Mouse (Mus musculus): Measurements from ENCODE around the gene Smyd2. TPM values are rescaled to one million over a fixed set of nuclear protein-coding genes. Genes with fewer than 3 reads are reported as not detected.

The Smyd2 gene
- total and polyA plus RNA-seq, 3 experiments: 140 to 146 TPM; not detected in 1

DNA sequence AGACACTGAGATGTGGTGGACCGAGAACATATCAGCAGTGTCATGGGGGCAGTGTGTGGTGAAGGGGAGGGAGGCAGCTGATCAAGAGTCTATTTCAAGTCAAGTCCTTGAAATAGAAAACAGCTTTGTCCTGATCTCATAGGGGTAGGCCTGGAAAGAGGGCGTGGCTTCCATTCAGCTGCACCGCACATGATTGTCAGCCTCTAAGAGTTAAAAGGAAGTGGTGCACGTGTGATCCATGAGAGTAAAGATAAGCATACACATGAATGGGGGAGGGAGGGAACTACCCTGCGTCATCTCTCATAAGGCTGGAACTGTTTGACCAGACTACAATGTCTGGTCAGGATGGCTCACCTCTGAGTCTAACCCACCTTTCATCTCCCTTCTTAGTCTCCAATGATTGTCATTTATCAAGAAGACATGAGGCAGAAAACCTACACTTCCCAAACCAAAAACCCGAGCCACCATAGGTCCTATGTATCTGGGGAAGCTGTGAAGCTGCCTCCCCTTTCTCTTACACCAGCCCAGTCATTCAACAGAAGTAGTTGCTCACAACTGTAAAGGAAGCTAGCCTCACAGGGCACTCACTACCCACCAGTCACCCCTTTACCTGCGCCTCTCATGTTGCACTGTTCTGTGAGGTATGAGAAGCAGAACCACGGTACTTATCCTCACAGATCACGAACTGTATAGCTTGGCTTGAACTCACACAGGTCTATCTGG is 11.5 kb upstream of the Smyd2 start:
- peaks cover 0 to 7% of the 10 kb centered on the region in 2 experiments; a peak in 2 of 4 replicates for H3K36me3 ChIP-seq (ENCODE audit: control insufficient read depth in 1 of 2, insufficient read depth in 2 of 2, low read length in 2 of 2)

GRCm38 (mm10) chr1:189932976-189933375 is 10.8 kb upstream of the Smyd2 start:
- DNase-seq (ENCODE audit: low read depth, low spot score): no peak

More for the DNA sequence above, 11.5 kb upstream of the Smyd2 start:
- Histone ChIP-seq H3K79me2 (ENCODE audit: control insufficient read depth, insufficient read depth, low read length, poor library complexity) (no peaks in the 10 kb centered on the region), H3K9ac (ENCODE audit: control insufficient read depth, low read depth, low read length, poor library complexity, severe bottlenecking) (no peak overlapping the region), H3K4me3 (ENCODE audit: control insufficient read depth in 1 of 2, insufficient read depth in 1 of 2, low read depth in 2 of 2, low read length in 2 of 2) (no peak overlapping the region), H3K4me1 (ENCODE audit: control insufficient read depth in 1 of 2, insufficient read depth in 2 of 2, low read length in 2 of 2) (peaks cover 8 to 10% of the 10 kb centered on the region in 2 experiments), H3K9me3 (replicated peaks; ENCODE audit: insufficient read depth, low read length) (no peaks in the 10 kb centered on the region), H3K27ac (ENCODE audit: control insufficient read depth, low read depth, low read length) (no peak overlapping the region; the same call in 1 of the 2 replicates), H3K27me3 (ENCODE audit: control insufficient read depth in 1 of 2, insufficient read depth in 2 of 2, low read length in 2 of 2) (no peaks in the 10 kb centered on the region)
- DNase-seq (ENCODE audit: low read depth, low spot score): peak; percentile 89
- TF ChIP-seq UBTF (IDR thresholded peaks at IDR 0.05; ENCODE audit: borderline replicate concordance, insufficient read depth, low read depth, low read length) (no peak), ZNF384 (IDR thresholded peaks at IDR 0.05; ENCODE audit: low read depth, low read length) (no peak), BHLHE40 (IDR thresholded peaks at IDR 0.05; ENCODE audit: borderline replicate concordance, low read depth, low read length) (peak; percentile 100), RCOR1 (IDR thresholded peaks at IDR 0.05; ENCODE audit: low read depth, low read length) (no peak), MEF2A (IDR thresholded peaks at IDR 0.05; ENCODE audit: extremely low read depth, insufficient replicate concordance, low read depth, low read length, poor library complexity, severe bottlenecking) (no peak), KAT2A (conservative IDR thresholded peaks at IDR 0.05; ENCODE audit: low read depth, low read length) (no peak), MYC (IDR thresholded peaks at IDR 0.05; ENCODE audit: low read depth, low read length) (peak; percentile 97), JUND (IDR thresholded peaks at IDR 0.05; ENCODE audit: low read depth, low read length) (no peak), GATA1 (IDR thresholded peaks at IDR 0.05; ENCODE audit: low read depth, low read length) (peak; percentile 86), RAD21 (IDR thresholded peaks at IDR 0.05; ENCODE audit: low read depth, low read length) (no peak), ETS1 (IDR thresholded peaks at IDR 0.05; ENCODE audit: low read depth, low read length) (peak; percentile 98), POLR2A (IDR thresholded peaks at IDR 0.05; ENCODE audit: control insufficient read depth in 1 of 2, insufficient read depth in 1 of 2, low read depth in 1 of 2, low read length in 2 of 2, poor library complexity in 1 of 2) (no peak), TCF12 (IDR thresholded peaks at IDR 0.05; ENCODE audit: low read depth, low read length) (peak; percentile 81), ZC3H11A (IDR thresholded peaks at IDR 0.05; ENCODE audit: low read depth, low read length) (no peak), USF1 (IDR thresholded peaks at IDR 0.05; ENCODE audit: low read depth, low read length) (peak; percentile 71; the same call in 1 of the 2 replicates), TAL1 (IDR thresholded peaks at IDR 0.05; ENCODE audit: low read length) (peak; percentile 83), HCFC1 (IDR thresholded peaks at IDR 0.05; ENCODE audit: low read depth, low read length) (no peak), POLR2AphosphoS2 (IDR thresholded peaks at IDR 0.05; ENCODE audit: low read length) (no peak), E2F4 (IDR thresholded peaks at IDR 0.05; ENCODE audit: borderline replicate concordance, low read depth, low read length) (no peak), CHD1 (IDR thresholded peaks at IDR 0.05; ENCODE audit: low read depth, low read length) (no peak), MXI1 (IDR thresholded peaks at IDR 0.05; ENCODE audit: low read depth, low read length) (peak; percentile 97), SMC3 (IDR thresholded peaks at IDR 0.05; ENCODE audit: low read depth, low read length) (no peak), ZMIZ1 (IDR thresholded peaks at IDR 0.05; ENCODE audit: low read depth, low read length) (no peak), EP300 (IDR thresholded peaks at IDR 0.05; ENCODE audit: low read depth in 1 of 2, low read length in 2 of 2) (peak; percentile 74 to 88), MYB (IDR thresholded peaks at IDR 0.05; ENCODE audit: low read depth, low read length) (no peak), GABPA (IDR thresholded peaks at IDR 0.05; ENCODE audit: low read depth, low read length) (no peak), SIN3A (IDR thresholded peaks at IDR 0.05; ENCODE audit: low read length) (peak; percentile 97), MAX (IDR thresholded peaks at IDR 0.05; ENCODE audit: low read length) (peak; percentile 97), POLR2AphosphoS5 (IDR thresholded peaks at IDR 0.05; ENCODE audit: borderline replicate concordance, low read depth, low read length) (no peak), NELFE (IDR thresholded peaks at IDR 0.05; ENCODE audit: low read depth, low read length) (no peak), ELF1 (IDR thresholded peaks at IDR 0.05; ENCODE audit: low read depth, low read length) (0 out of 2 replicates have a peak, but pooled peaks have one; percentile 30), MAFK (IDR thresholded peaks at IDR 0.05; ENCODE audit: borderline replicate concordance, low read depth, low read length) (no peak)

More at GRCm38 (mm10) chr1:189932976-189933375, 10.8 kb upstream of the Smyd2 start:
- Histone ChIP-seq H3K27me3 (ENCODE audit: control insufficient read depth in 1 of 2, insufficient read depth in 2 of 2, low read length in 2 of 2) (no peaks in the 10 kb centered on the region), H3K4me3 (ENCODE audit: control insufficient read depth in 1 of 2, insufficient read depth in 1 of 2, low read depth in 2 of 2, low read length in 2 of 2) (no peak overlapping the region), H3K27ac (ENCODE audit: control insufficient read depth, low read depth, low read length) (no peak overlapping the region), H3K79me2 (ENCODE audit: control insufficient read depth, insufficient read depth, low read length, poor library complexity) (no peaks in the 10 kb centered on the region), H3K9me3 (replicated peaks; ENCODE audit: insufficient read depth, low read length) (no peaks in the 10 kb centered on the region), H3K36me3 (ENCODE audit: control insufficient read depth in 1 of 2, insufficient read depth in 2 of 2, low read length in 2 of 2) (peaks cover 0 to 8% of the 10 kb centered on the region in 2 experiments; a peak in 2 of 4 replicates), H3K4me1 (ENCODE audit: control insufficient read depth in 1 of 2, insufficient read depth in 2 of 2, low read length in 2 of 2) (peaks cover 8 to 12% of the 10 kb centered on the region in 2 experiments), H3K9ac (ENCODE audit: control insufficient read depth, low read depth, low read length, poor library complexity, severe bottlenecking) (no peak overlapping the region)
- TF ChIP-seq TCF12 (IDR thresholded peaks at IDR 0.05; ENCODE audit: low read depth, low read length) (no peak), ETS1 (IDR thresholded peaks at IDR 0.05; ENCODE audit: low read depth, low read length) (no peak)

All from MEL (cell line).